21 mouse cellular contexts compared by ENCODE assay signal in the genomic region with DNA sequence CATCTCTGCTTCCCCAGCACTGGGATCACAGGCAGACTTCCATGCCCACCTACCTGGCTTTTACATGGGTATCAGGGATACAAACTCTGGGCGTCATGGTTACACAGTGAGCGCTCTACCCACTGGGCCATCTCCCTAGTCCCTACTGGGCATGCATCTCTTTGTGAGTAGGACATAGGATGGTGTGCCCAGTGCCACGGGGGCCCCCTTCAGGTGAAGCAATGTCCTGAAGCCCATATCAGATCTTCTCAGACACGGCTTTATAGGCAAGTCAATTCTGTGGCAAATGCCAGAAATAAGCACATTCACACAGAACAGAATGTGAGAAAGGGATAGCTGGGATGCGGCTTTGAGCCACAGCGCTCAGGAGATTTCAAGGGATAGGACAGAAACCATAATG. TPM values are rescaled to one million over a fixed set of nuclear protein-coding genes. Genes with fewer than 3 reads are reported as not detected.
A peak's percentile ranks its signal among the peaks of the same experiment; 100 is the strongest.
DNase-seq lines count a peak whose midpoint lies in the region; ATAC-seq and TF ChIP-seq lines count a peak whose summit lies in the region.
"Had no signal": no experiment of that assay in that cellular context is flagged by ENCODE, and none has a peak within 500 bp of the region (broad histone marks: within the 10 kb centered on the region; RNA-seq: fewer than 3 reads in every experiment).

No protein-coding gene starts in this region.

- H3K4me3 ChIP-seq in liver, embryonic 13.5 days (replicated peaks): no peak overlapping the region
- peak overlapping the region; percentile 61 to 78 (median 64) for H3K4me3 ChIP-seq in CH12.LX (replicated peaks in 1 of 3; ENCODE audit: low read depth in 2 of 3, low read length in 2 of 3, poor library complexity in 1 of 3)
- H3K4me3 ChIP-seq in liver, postnatal 0 days (ENCODE audit: low read depth, low read length): no peak overlapping the region
- H3K4me3 ChIP-seq: embryonic facial prominence, embryonic 10.5 days; hindbrain, embryonic 15.5 days; intestine, embryonic 15.5 days; limb, embryonic 12.5 days had no signal

- TF ChIP-seq CTCF in CH12.LX (conservative IDR thresholded peaks at IDR 0.05 in 1 of 2, IDR thresholded peaks at IDR 0.05 in 1 of 2; ENCODE audit: low read depth in 2 of 2, low read length in 2 of 2): peak in 1 of 2 experiments; percentile 51; a peak in 2 of 4 replicates
- 0 out of 2 replicates have a peak, but pooled peaks have one; percentile 24 for TF ChIP-seq CTCF in liver, postnatal 0 days (IDR thresholded peaks at IDR 0.05; ENCODE audit: low read depth)

- H3K9ac ChIP-seq in liver, embryonic 13.5 days: no peak overlapping the region
- peak overlapping the region; percentile 72; the same call in 1 of the 2 replicates for H3K9ac ChIP-seq in CH12.LX (ENCODE audit: insufficient read depth, low read depth)
- no peak overlapping the region for H3K9ac ChIP-seq in liver, postnatal 0 days (replicated peaks)
- H3K9ac ChIP-seq: forebrain, postnatal 0 days; hindbrain, embryonic 15.5 days; intestine, embryonic 15.5 days; limb, embryonic 12.5 days had no signal

- 65% methylated on average over 6 of the region's 6 CpGs for WGBS in liver, embryonic 13.5 days (ENCODE audit: insufficient replicate concordance)
- WGBS in liver, postnatal 0 days (ENCODE audit: insufficient replicate concordance): 72% methylated on average over 6 of the region's 6 CpGs

- dilution Hi-C loops in CH12.LX (cut with MboI; ENCODE audit: extremely low pct_ligation_motif_present, extremely low pct_unique_long_range_greater_than_20kb, low sequenced_read_pairs): no loop called here

- TF ChIP-seq RAD21 in CH12.LX (IDR thresholded peaks at IDR 0.05; ENCODE audit: low read depth, low read length): no peak; the same call in none of the 2 replicates

- H3K36me3 ChIP-seq in liver, embryonic 13.5 days: no peaks in the 10 kb centered on the region
- H3K36me3 ChIP-seq in CH12.LX (replicated peaks in 1 of 2; ENCODE audit: control insufficient read depth in 1 of 2, insufficient read depth in 1 of 2, low read length in 1 of 2): peaks cover 38 to 64% of the 10 kb centered on the region in 2 experiments
- H3K36me3 ChIP-seq in liver, postnatal 0 days (replicated peaks; ENCODE audit: insufficient read depth, low read length): peaks cover under 1% of the 10 kb centered on the region; the same call in 1 of the 2 replicates
- H3K36me3 ChIP-seq: embryonic facial prominence, embryonic 10.5 days; hindbrain, embryonic 15.5 days; intestine, embryonic 15.5 days; limb, embryonic 12.5 days had no signal

- peaks cover 13% of the 10 kb centered on the region for H3K79me2 ChIP-seq in CH12.LX (replicated peaks; ENCODE audit: control insufficient read depth, extremely low read depth, insufficient read depth, poor library complexity, severe bottlenecking)

- in situ Hi-C loops in CH12.LX (cut with MboI; ENCODE audit: low pct_ligation_motif_present, low pct_unique_long_range_greater_than_20kb, low sequenced_read_pairs): loop anchor here (5.0 kb wide), 1 partner anchor 214 kb away; no protein-coding TSS in a partner anchor

- TF ChIP-seq POLR2A in CH12.LX (IDR thresholded peaks at IDR 0.05; ENCODE audit: low read depth, low read length): no peak

- no peak for ATAC-seq in CD4-positive, CD25-positive, alpha-beta regulatory T cell, adult 4 months
- ATAC-seq in liver, embryonic 13.5 days (ENCODE audit: low read depth): no peak
- no peak for ATAC-seq in liver, postnatal 0 days
- ATAC-seq: activated CD4-positive, CD25-positive, alpha-beta regulatory T cell, adult 4 months; forebrain, postnatal 0 days; intestine, embryonic 15.5 days had no signal

- H3K27me3 ChIP-seq in liver, embryonic 13.5 days: no peaks in the 10 kb centered on the region
- H3K27me3 ChIP-seq in CH12.LX (replicated peaks): no peaks in the 10 kb centered on the region
- H3K27me3 ChIP-seq in liver, postnatal 0 days (ENCODE audit: insufficient read depth, low read length): no peaks in the 10 kb centered on the region
- H3K27me3 ChIP-seq: hindbrain, embryonic 15.5 days; intestine, embryonic 15.5 days had no signal

- peak overlapping the region; percentile 19; the same call in 1 of the 2 replicates for H3K4me2 ChIP-seq in liver, embryonic 13.5 days
- H3K4me2 ChIP-seq in CH12.LX (ENCODE audit: insufficient read depth, low read depth, poor library complexity, severe bottlenecking): peak overlapping the region; percentile 85; the same call in 1 of the 2 replicates
- H3K4me2 ChIP-seq in liver, postnatal 0 days (ENCODE audit: low read depth, low read length): peak overlapping the region; percentile 64
- H3K4me2 ChIP-seq: hindbrain, embryonic 15.5 days; intestine, embryonic 15.5 days; limb, embryonic 12.5 days; midbrain, embryonic 11.5 days had no signal

- DNase-seq in CD4-positive, CD25-positive, alpha-beta regulatory T cell, adult 2 months (ENCODE audit: low read depth, low spot score): peak; percentile 61
- DNase-seq in liver, embryonic 13.5 days: no peak
- DNase-seq in liver (no peak), CH12.LX (ENCODE audit: extremely low read depth) (no peak)
- no peak for DNase-seq in liver, postnatal 0 days
- DNase-seq in gastrocnemius, adult 18-20 months (ENCODE audit: low spot score): no peak
- DNase-seq in embryo, embryonic 11 days: no peak
- DNase-seq: adrenal gland, adult 8-10 months; cerebellum, adult 8-10 months; forebrain, postnatal 0 days; gastrocnemius, postnatal 25 days; kidney, postnatal 25 days; lung, adult 18-20 months; lung, postnatal 14 days had no signal

- H3K27ac ChIP-seq in liver, embryonic 13.5 days: no peak overlapping the region
- H3K27ac ChIP-seq in CH12.LX (ENCODE audit: insufficient read depth, low read depth): peak overlapping the region; percentile 39; the same call in 1 of the 2 replicates
- H3K27ac ChIP-seq in liver, postnatal 0 days (ENCODE audit: low read depth): no peak overlapping the region
- H3K27ac ChIP-seq: hindbrain, embryonic 15.5 days; limb, embryonic 12.5 days had no signal

- peaks cover 38% of the 10 kb centered on the region for H3K4me1 ChIP-seq in liver, embryonic 13.5 days (replicated peaks)
- H3K4me1 ChIP-seq in CH12.LX (ENCODE audit: control insufficient read depth in 1 of 2, insufficient read depth in 2 of 2): peaks cover 34 to 81% of the 10 kb centered on the region in 2 experiments
- peaks cover 31% of the 10 kb centered on the region for H3K4me1 ChIP-seq in liver, postnatal 0 days (ENCODE audit: insufficient read depth)
- H3K4me1 ChIP-seq: hindbrain, embryonic 15.5 days had no signal

- H3K9me3 ChIP-seq in liver, embryonic 13.5 days (replicated peaks): no peaks in the 10 kb centered on the region
- H3K9me3 ChIP-seq in CH12.LX (replicated peaks; ENCODE audit: low read length): peaks cover 3% of the 10 kb centered on the region
- no peaks in the 10 kb centered on the region for H3K9me3 ChIP-seq in liver, postnatal 0 days (ENCODE audit: low read length)
- H3K9me3 ChIP-seq: embryonic facial prominence, embryonic 10.5 days; hindbrain, embryonic 15.5 days; intestine, embryonic 15.5 days; limb, embryonic 12.5 days had no signal

- no peak for TF ChIP-seq EP300 in CH12.LX (IDR thresholded peaks at IDR 0.05; ENCODE audit: low read length)
- no peak for TF ChIP-seq EP300 in liver, postnatal 0 days (IDR thresholded peaks at IDR 0.05; ENCODE audit: low read depth)

TF ChIP-seq in CH12.LX, 34 proteins besides CTCF, POLR2A, EP300 and RAD21 (continues in another document):
- no peak for TF ChIP-seq BHLHE40 (IDR thresholded peaks at IDR 0.05; ENCODE audit: low read depth, low read length)
- no peak for TF ChIP-seq JUN (IDR thresholded peaks at IDR 0.05; ENCODE audit: insufficient read depth, low read depth, low read length)
- no peak for TF ChIP-seq IRF4 (IDR thresholded peaks at IDR 0.05; ENCODE audit: low read depth, low read length)
- peak; percentile 31; the same call in 1 of the 2 replicates for TF ChIP-seq NELFE (IDR thresholded peaks at IDR 0.05; ENCODE audit: low read depth, low read length)
- no peak for TF ChIP-seq CHD1 (IDR thresholded peaks at IDR 0.05; ENCODE audit: low read depth, low read length)
- TF ChIP-seq PAX5 (IDR thresholded peaks at IDR 0.05; ENCODE audit: low read length): no peak
- no peak for TF ChIP-seq TBP (conservative IDR thresholded peaks at IDR 0.05; ENCODE audit: low read depth, low read length)
- TF ChIP-seq TCF12 (IDR thresholded peaks at IDR 0.05; ENCODE audit: low read depth, low read length): no peak
- TF ChIP-seq MAFK (IDR thresholded peaks at IDR 0.05; ENCODE audit: insufficient replicate concordance, low read length): no peak
- no peak for TF ChIP-seq ELF1 (IDR thresholded peaks at IDR 0.05; ENCODE audit: low read depth, low read length)
- TF ChIP-seq ETS1 (conservative IDR thresholded peaks at IDR 0.05; ENCODE audit: low read depth, low read length): no peak
- no peak for TF ChIP-seq CHD2 (IDR thresholded peaks at IDR 0.05; ENCODE audit: low read length)
- TF ChIP-seq USF2 (conservative IDR thresholded peaks at IDR 0.05; ENCODE audit: low read depth, low read length): no peak
- TF ChIP-seq MEF2A (IDR thresholded peaks at IDR 0.05; ENCODE audit: borderline replicate concordance, low read depth, low read length): no peak
- no peak for TF ChIP-seq NRF1 (IDR thresholded peaks at IDR 0.05; ENCODE audit: low read depth, low read length)
- TF ChIP-seq SIN3A (IDR thresholded peaks at IDR 0.05; ENCODE audit: low read length): 0 out of 2 replicates have a peak, but pooled peaks have one; percentile 29
- TF ChIP-seq POLR2AphosphoS2 (IDR thresholded peaks at IDR 0.05; ENCODE audit: low read depth, low read length): no peak
- TF ChIP-seq KAT2A (IDR thresholded peaks at IDR 0.05; ENCODE audit: insufficient replicate concordance, low read length): no peak
- no peak; the same call in 1 of the 2 replicates for TF ChIP-seq MAX (IDR thresholded peaks at IDR 0.05; ENCODE audit: low read length)
- TF ChIP-seq ZKSCAN1 (IDR thresholded peaks at IDR 0.05; ENCODE audit: borderline replicate concordance, low read depth, low read length): no peak
- no peak for TF ChIP-seq ZMIZ1 (IDR thresholded peaks at IDR 0.05; ENCODE audit: low read depth, low read length)
- TF ChIP-seq UBTF (IDR thresholded peaks at IDR 0.05; ENCODE audit: low read depth, low read length): no peak
- no peak for TF ChIP-seq HCFC1 (IDR thresholded peaks at IDR 0.05; ENCODE audit: low read depth, low read length)
- TF ChIP-seq ZC3H11A (IDR thresholded peaks at IDR 0.05; ENCODE audit: low read depth, low read length): no peak

RNA-seq across cellular contexts. Expression of a gene that starts 20.4 kb away (rescaled TPM):
- 10 to 100 TPM; 21.4 to 36.6 TPM for polyA plus RNA-seq in CD4-positive, CD25-positive, alpha-beta regulatory T cell, adult 4 months (2017; shearing (Covaris generic))
- 1.6 and 1.8 TPM in 2 replicates for polyA plus RNA-seq in liver, embryonic 13.5 days (2015; fragmentation: Nextera tagmentation; extraction: Ambion mirVana)
- 24.4 and 26.1 TPM in 2 replicates for total RNA-seq in CH12.LX (2012; rRNA removed)
- 11.4 and 11.8 TPM in 2 replicates for total RNA-seq in CH12.LX (2014; rRNA removed)
- polyA plus RNA-seq in CH12.LX (2012; ENCODE audit: insufficient read length, low read depth): 26.7 and 30.9 TPM in 2 replicates
- 3.2 and 3.3 TPM in 2 replicates for polyA plus RNA-seq in liver, postnatal 0 days (2015; fragmentation: Nextera tagmentation; extraction: Ambion mirVana)
- 1 to 10 TPM; 6.1 to 6.8 TPM for total RNA-seq in gastrocnemius, adult 18-20 months (2021)

Comparison
In these comparisons a context has a peak if more than half of its experiments do, and no peak if none do; other contexts are left out.
1. H3K4me2 ChIP-seq: peak in every context shown above with its lines; median percentile 85 in CH12.LX; 64 in liver, postnatal 0 days; 19 in liver, embryonic 13.5 days.
2. H3K4me3 ChIP-seq: peak in CH12.LX (3 of 3); none in liver, embryonic 13.5 days (single experiment) and liver, postnatal 0 days (single experiment).